Mouse (Mus musculus) thymus, adult 2 months (tissue): Measurements from ENCODE around the gene Ryr3. TPM values are rescaled to one million over a fixed set of nuclear protein-coding genes. Genes with fewer than 3 reads are reported as not detected.
A peak's percentile ranks its signal among the peaks of the same experiment; 100 is the strongest.

Experiments
- DNase-seq: peaks from one replicate; pipeline ENCODE4 v3.0.0; 2021
- H3K27ac ChIP-seq: fragments of 200-500 bp; 2 replicates; pipeline ENCODE4 v1.5.1; 2012; ENCODE audit warnings: low read length, control low read depth; ENCODE audit not compliant: control insufficient read depth, insufficient read depth
- H3K27me3 ChIP-seq: fragments of 200-500 bp; 2 replicates; pipeline ENCODE4 v1.6.1; 2012; ENCODE audit warnings: mild to moderate bottlenecking, low read length, moderate library complexity, mixed read lengths; ENCODE audit not compliant: control insufficient read depth, insufficient read depth
- H3K36me3 ChIP-seq: fragments of 200-500 bp; 2 replicates; pipeline ENCODE4 v1.6.1; 2012; ENCODE audit warnings: mild to moderate bottlenecking, low read length, moderate library complexity; ENCODE audit not compliant: control insufficient read depth, insufficient read depth
- H3K4me1 ChIP-seq: fragments of 200-500 bp; replicated peaks from 2 replicates; pipeline ENCODE4 v1.6.1; 2012; ENCODE audit warnings: low read length; ENCODE audit not compliant: control insufficient read depth, insufficient read depth
- H3K4me3 ChIP-seq: fragments of 200-500 bp; 2 replicates; pipeline ENCODE4 v1.5.1; 2012; ENCODE audit warnings: mild to moderate bottlenecking, low read length, control low read depth, moderate library complexity; ENCODE audit not compliant: control insufficient read depth, insufficient read depth
- CTCF ChIP-seq: fragments of 200-500 bp; IDR thresholded peaks from 2 replicates; pipeline ENCODE4 v1.5.1; 2012; ENCODE audit warnings: mild to moderate bottlenecking, control low read depth, low read length, moderate library complexity, borderline replicate concordance; ENCODE audit not compliant: control insufficient read depth, poor library complexity, insufficient read depth; ENCODE audit errors: extremely low read depth
- POLR2A ChIP-seq: fragments of 200-500 bp; IDR thresholded peaks from 2 replicates; pipeline ENCODE4 v1.6.1; 2012; ENCODE audit warnings: mild to moderate bottlenecking, low read length, control low read depth, moderate library complexity; ENCODE audit not compliant: control insufficient read depth, poor library complexity, insufficient read depth; ENCODE audit errors: extremely low read depth
- WGBS: fragments of 180-500 bp; shearing (Covaris S2); methylation state at CpG from one replicate; pipeline ENCODE4 v1.1.7; 2018; 5-methylcytosine and 5-hydroxymethylcytosine counted together
- polyA plus RNA-seq: library from polyadenylated mRNA; depleted of rRNA; stranded (reverse); fragments of >200 nt; gene quantifications from 2 replicates; pipeline ENCODE4 v1.2.3, GENCODE M21; 2012

The Ryr3 gene
- polyA plus RNA-seq, 1 experiment: 0.78 TPM

DNA sequence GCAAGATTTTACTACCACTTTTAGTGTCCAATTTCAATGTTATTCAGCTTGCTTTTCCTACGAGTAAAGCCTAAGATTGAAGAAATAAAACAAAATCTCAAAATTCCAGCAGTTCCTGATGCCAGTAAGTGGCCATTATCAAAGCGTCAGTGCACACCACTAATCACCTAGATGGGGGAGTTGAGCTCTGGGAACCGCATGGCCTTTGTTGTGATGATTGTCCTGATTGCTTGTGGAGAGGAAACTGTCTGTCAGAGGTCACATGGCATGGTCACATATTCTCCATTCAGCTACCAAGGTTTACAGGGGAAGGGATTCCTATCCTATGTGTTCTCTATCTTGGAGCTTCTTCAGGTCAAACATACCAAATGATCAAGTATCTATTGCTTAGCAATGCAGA lies 399.9 kb downstream of the Ryr3 start:
- no peaks in the 10 kb centered on the region for H3K27me3 ChIP-seq
- H3K4me3 ChIP-seq: no peak overlapping the region
- 69% methylated on average over 3 of the region's 3 CpGs for WGBS
- H3K36me3 ChIP-seq: no peaks in the 10 kb centered on the region
- DNase-seq: no peak
- H3K27ac ChIP-seq: no peak overlapping the region
- no peak for TF ChIP-seq POLR2A
- no peak for TF ChIP-seq CTCF
- no peaks in the 10 kb centered on the region for H3K4me1 ChIP-seq

DNA sequence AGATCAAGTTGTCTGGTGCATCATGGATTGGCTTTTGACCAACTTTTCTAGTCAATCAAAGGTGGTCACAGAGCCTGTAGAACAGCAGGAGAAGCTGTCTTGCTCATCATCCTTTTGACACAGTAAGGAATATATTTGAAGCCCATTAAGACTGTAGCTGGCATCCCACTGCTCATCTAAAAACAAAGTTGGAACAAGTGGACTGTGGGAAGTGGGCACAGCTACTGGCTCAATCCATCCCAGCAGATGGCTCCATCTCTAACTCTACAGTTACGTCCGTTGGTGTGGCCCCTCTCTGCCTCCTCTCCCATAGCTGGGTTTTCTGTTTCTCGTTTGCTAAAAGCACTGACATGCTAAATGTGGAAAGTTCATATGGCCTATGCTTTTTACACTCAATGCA lies 400.9 kb downstream of the Ryr3 start:
- TF ChIP-seq POLR2A (no peak), CTCF (no peak)
- no peak for DNase-seq
- WGBS: 87% methylated on average over 3 of the region's 3 CpGs
- H3K4me1 ChIP-seq: no peaks in the 10 kb centered on the region
- no peak overlapping the region for H3K4me3 ChIP-seq
- no peaks in the 10 kb centered on the region for H3K36me3 ChIP-seq
- H3K27me3 ChIP-seq: no peaks in the 10 kb centered on the region
- H3K27ac ChIP-seq: no peak overlapping the region

- no peak overlapping the region for H3K27ac ChIP-seq
- no peaks in the 10 kb centered on the region for H3K27me3 ChIP-seq
- TF ChIP-seq CTCF: no peak
- no peak for TF ChIP-seq POLR2A
- no peak overlapping the region for H3K4me3 ChIP-seq
- 72% methylated on average over 5 of the region's 5 CpGs for WGBS
- no peaks in the 10 kb centered on the region for H3K4me1 ChIP-seq
- no peaks in the 10 kb centered on the region for H3K36me3 ChIP-seq
- no peak for DNase-seq
Measured at GRCm38 (mm10) chr2:112812637-112813402, 404.1 kb downstream of the Ryr3 start.

GRCm38 (mm10) chr2:112806015-112806414 lies 410.9 kb downstream of the Ryr3 start:
- Histone ChIP-seq H3K36me3 (no peaks in the 10 kb centered on the region), H3K27ac (no peak overlapping the region), H3K4me1 (no peaks in the 10 kb centered on the region), H3K27me3 (no peaks in the 10 kb centered on the region), H3K4me3 (no peak overlapping the region)
- 74% methylated on average over 2 of the region's 2 CpGs for WGBS
- TF ChIP-seq POLR2A (no peak), CTCF (no peak)
- DNase-seq: no peak

GRCm38 (mm10) chr2:112799995-112800353 lies 416.9 kb downstream of the Ryr3 start:
- WGBS: 15% methylated on average over 8 of the region's 8 CpGs

DNA sequence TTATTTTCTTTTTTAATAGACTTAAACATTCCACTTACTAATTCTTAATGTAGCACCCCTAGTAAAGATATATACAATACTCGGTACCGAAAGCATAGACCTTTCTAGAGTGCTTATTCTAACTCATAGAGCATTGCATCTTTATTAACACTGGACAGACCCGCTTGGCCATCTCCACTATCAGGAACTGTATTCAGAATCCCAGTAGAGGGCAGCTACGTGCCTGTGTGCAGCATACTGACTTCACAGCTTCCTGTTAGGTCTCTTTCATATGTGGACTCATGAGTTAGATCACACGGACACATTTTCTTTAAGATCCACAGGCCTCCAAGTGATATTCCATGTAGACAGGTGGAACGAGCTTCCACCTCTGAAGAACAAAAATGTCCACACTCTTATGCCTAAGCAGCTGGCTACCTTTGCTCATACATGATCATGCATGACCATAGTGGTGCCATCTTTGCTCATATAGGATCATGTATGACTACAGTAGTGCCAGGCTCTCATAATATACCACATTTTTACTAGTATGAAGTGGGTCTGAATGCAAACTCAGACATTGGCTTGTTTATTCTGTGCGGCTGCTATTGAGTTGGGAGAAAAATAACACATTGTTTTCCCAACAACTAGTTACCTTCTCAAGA lies 417.4 kb downstream of the Ryr3 start:
- no peak overlapping the region for H3K4me3 ChIP-seq
- no peaks in the 10 kb centered on the region for H3K4me1 ChIP-seq
- H3K27ac ChIP-seq: no peak overlapping the region
- H3K36me3 ChIP-seq: no peaks in the 10 kb centered on the region
- no peak for DNase-seq
- TF ChIP-seq POLR2A: no peak
- no peak for TF ChIP-seq CTCF
- 76% methylated on average over 7 of the region's 7 CpGs for WGBS
- H3K27me3 ChIP-seq: no peaks in the 10 kb centered on the region

More at GRCm38 (mm10) chr2:112799995-112800353, 416.9 kb downstream of the Ryr3 start:
- peak; percentile 11 for DNase-seq
- Histone ChIP-seq H3K36me3 (no peaks in the 10 kb centered on the region), H3K27me3 (no peaks in the 10 kb centered on the region), H3K4me3 (no peak overlapping the region), H3K27ac (no peak overlapping the region), H3K4me1 (no peaks in the 10 kb centered on the region)
- no peak for TF ChIP-seq POLR2A
- peak; percentile 32; the same call in 1 of the 2 replicates for TF ChIP-seq CTCF

- Histone ChIP-seq H3K27ac (no peak overlapping the region), H3K36me3 (no peaks in the 10 kb centered on the region), H3K4me3 (no peak overlapping the region), H3K27me3 (no peaks in the 10 kb centered on the region), H3K4me1 (no peaks in the 10 kb centered on the region)
- TF ChIP-seq POLR2A: no peak
- TF ChIP-seq CTCF: no peak
- DNase-seq: no peak
- WGBS: 67% methylated on average over 2 of the region's 2 CpGs
Measured at GRCm38 (mm10) chr2:112781631-112782030, 435.3 kb downstream of the Ryr3 start.
